Mouse (Mus musculus) bone marrow, adult 2 months (tissue): ENCODE results near the gene Nkd1. TPM values are rescaled to one million over a fixed set of nuclear protein-coding genes. Genes with fewer than 3 reads are reported as not detected.
A peak's percentile ranks its signal among the peaks of the same experiment; 100 is the strongest.

Experiments
- H3K27ac ChIP-seq: fragments of 200-500 bp; 2 replicates; pipeline ENCODE4 v1.5.1; 2012; ENCODE audit warnings: low read depth, mild to moderate bottlenecking, control low read depth, inconsistent platforms, low read length; ENCODE audit not compliant: control insufficient read depth, poor library complexity, insufficient read depth
- H3K4me1 ChIP-seq: fragments of 200-500 bp; 2 replicates; pipeline ENCODE4 v1.6.1; 2011; ENCODE audit warnings: low read length; ENCODE audit not compliant: control insufficient read depth, insufficient read depth
- H3K4me3 ChIP-seq: fragments of 200-500 bp; replicated peaks from 2 replicates; pipeline ENCODE3; 2011; ENCODE audit warnings: mild to moderate bottlenecking, low read depth, low read length, control low read depth; ENCODE audit not compliant: control insufficient read depth
- CTCF ChIP-seq: fragments of 200-500 bp; IDR thresholded peaks from 2 replicates; pipeline ENCODE4 v1.5.1; 2011; ENCODE audit warnings: low read length, control low read depth; ENCODE audit not compliant: control insufficient read depth, insufficient read depth
- POLR2A ChIP-seq: fragments of 200-500 bp; IDR thresholded peaks from 2 replicates; pipeline ENCODE4 v1.6.1; 2011; ENCODE audit warnings: low read depth, mild to moderate bottlenecking, control low read depth, low read length, borderline replicate concordance; ENCODE audit not compliant: control insufficient read depth
- WGBS: fragments of 180-500 bp; shearing (Covaris S2); methylation state at CpG from one replicate; pipeline ENCODE4 v1.1.7; 2018; 5-methylcytosine and 5-hydroxymethylcytosine counted together
- polyA plus RNA-seq: library from polyadenylated mRNA; stranded (reverse); fragments of >200 nt; gene quantifications from 2 replicates; pipeline ENCODE4 v1.2.4, GENCODE M21; 2011; ENCODE audit warnings: low replicate concordance; ENCODE audit not compliant: missing spikeins, insufficient read depth, insufficient read length

Nkd1 gene
- polyA plus RNA-seq, 1 experiment: not detected

GRCm38 (mm10) chr8:88528186-88528585 is 7.0 kb downstream of the Nkd1 start:
- H3K4me3 ChIP-seq: no peak overlapping the region
- H3K4me1 ChIP-seq: no peaks in the 10 kb centered on the region
- TF ChIP-seq CTCF: no peak
- TF ChIP-seq POLR2A: no peak
- 87% methylated on average over 9 of the region's 9 CpGs for WGBS
- no peak overlapping the region for H3K27ac ChIP-seq

GRCm38 (mm10) chr8:88529798-88530197 is 8.6 kb downstream of the Nkd1 start:
- Histone ChIP-seq H3K27ac (no peak overlapping the region), H3K4me1 (no peaks in the 10 kb centered on the region), H3K4me3 (no peak overlapping the region)
- 64% methylated on average over 4 of the region's 4 CpGs for WGBS
- TF ChIP-seq CTCF (peak; percentile 42; the same call in 1 of the 2 replicates), POLR2A (no peak)

- no peak overlapping the region for H3K27ac ChIP-seq
- 48% methylated on average over 2 of the region's 2 CpGs for WGBS
- no peaks in the 10 kb centered on the region for H3K4me1 ChIP-seq
- no peak overlapping the region for H3K4me3 ChIP-seq
- TF ChIP-seq POLR2A: no peak
- TF ChIP-seq CTCF: no peak
These were observed 15.9 kb downstream of the Nkd1 start for GRCm38 (mm10) chr8:88537081-88537480.

GRCm38 (mm10) chr8:88537998-88538975 is 17.1 kb downstream of the Nkd1 start:
- no peak for TF ChIP-seq POLR2A
- no peak for TF ChIP-seq CTCF
- H3K4me3 ChIP-seq: no peak overlapping the region
- 76% methylated on average over 19 of the region's 19 CpGs for WGBS
- H3K4me1 ChIP-seq: no peaks in the 10 kb centered on the region
- H3K27ac ChIP-seq: no peak overlapping the region

- no peaks in the 10 kb centered on the region for H3K4me1 ChIP-seq
- no peak overlapping the region for H3K27ac ChIP-seq
- 84% methylated on average over 7 of the region's 7 CpGs for WGBS
- no peak overlapping the region for H3K4me3 ChIP-seq
- TF ChIP-seq POLR2A (no peak), CTCF (no peak)
These were observed 17.8 kb downstream of the Nkd1 start for GRCm38 (mm10) chr8:88538976-88539371.

GRCm38 (mm10) chr8:88539963-88540362 is 18.8 kb downstream of the Nkd1 start:
- H3K4me3 ChIP-seq: no peak overlapping the region
- TF ChIP-seq POLR2A (no peak; the same call in 1 of the 2 replicates), CTCF (peak; percentile 24; the same call in 1 of the 2 replicates)
- H3K4me1 ChIP-seq: no peaks in the 10 kb centered on the region
- no peak overlapping the region for H3K27ac ChIP-seq
- WGBS: 79% methylated on average over 4 of the region's 4 CpGs

- H3K4me1 ChIP-seq: no peaks in the 10 kb centered on the region
- no peak overlapping the region for H3K27ac ChIP-seq
- TF ChIP-seq POLR2A (no peak), CTCF (no peak)
- no peak overlapping the region for H3K4me3 ChIP-seq
- WGBS: 88% methylated on average over 9 of the region's 9 CpGs
These were observed 21.6 kb downstream of the Nkd1 start for GRCm38 (mm10) chr8:88542596-88543213.

GRCm38 (mm10) chr8:88544677-88545076 is 23.5 kb downstream of the Nkd1 start:
- TF ChIP-seq CTCF (no peak), POLR2A (no peak)

More at GRCm38 (mm10) chr8:88544677-88545076, 23.5 kb downstream of the Nkd1 start:
- H3K4me1 ChIP-seq: no peaks in the 10 kb centered on the region
- 76% methylated on average over 4 of the region's 4 CpGs for WGBS
- H3K27ac ChIP-seq: no peak overlapping the region
- H3K4me3 ChIP-seq: no peak overlapping the region
